Mouse (Mus musculus) erythroblast, embryonic 14.5 days (primary cell): Measurements from ENCODE around the gene Crym. TPM values are rescaled to one million over a fixed set of nuclear protein-coding genes. Genes with fewer than 3 reads are reported as not detected.

Experiments
- H3K27me3 ChIP-seq: 2 replicates; pipeline ENCODE4 v1.6.1; 2012; ENCODE audit warnings: inconsistent platforms; ENCODE audit not compliant: control insufficient read depth
- H3K36me3 ChIP-seq: 2 replicates; pipeline ENCODE4 v1.6.1; 2012; ENCODE audit warnings: mild to moderate bottlenecking, inconsistent platforms; ENCODE audit not compliant: control insufficient read depth
- H3K4me1 ChIP-seq: 2 replicates; pipeline ENCODE4 v1.6.1; 2012; ENCODE audit warnings: inconsistent platforms; ENCODE audit not compliant: control insufficient read depth
- H3K4me3 ChIP-seq: replicated peaks from 2 replicates; pipeline ENCODE3; 2012; ENCODE audit warnings: moderate library complexity, mild to moderate bottlenecking, inconsistent platforms
- H3K9me3 ChIP-seq: 2 replicates; pipeline ENCODE4 v1.6.1; 2012; ENCODE audit warnings: low read length, inconsistent platforms, mixed read lengths; ENCODE audit not compliant: control insufficient read depth
- GATA1 ChIP-seq: IDR thresholded peaks from 2 replicates; pipeline ENCODE4 v1.6.1; 2012; ENCODE audit warnings: low read length, inconsistent platforms, mixed read lengths
- TAL1 ChIP-seq: IDR thresholded peaks from 3 replicates; pipeline ENCODE4 v1.6.1; 2012; ENCODE audit warnings: low read length, inconsistent platforms, mixed read lengths
- polyA plus RNA-seq: library from polyadenylated mRNA; stranded (reverse); fragments of >175 nt; gene quantifications from 2 replicates; pipeline ENCODE4 v1.2.3, GENCODE M21; 2012

Crym gene
- polyA plus RNA-seq = not detected in 2 replicates

DNA sequence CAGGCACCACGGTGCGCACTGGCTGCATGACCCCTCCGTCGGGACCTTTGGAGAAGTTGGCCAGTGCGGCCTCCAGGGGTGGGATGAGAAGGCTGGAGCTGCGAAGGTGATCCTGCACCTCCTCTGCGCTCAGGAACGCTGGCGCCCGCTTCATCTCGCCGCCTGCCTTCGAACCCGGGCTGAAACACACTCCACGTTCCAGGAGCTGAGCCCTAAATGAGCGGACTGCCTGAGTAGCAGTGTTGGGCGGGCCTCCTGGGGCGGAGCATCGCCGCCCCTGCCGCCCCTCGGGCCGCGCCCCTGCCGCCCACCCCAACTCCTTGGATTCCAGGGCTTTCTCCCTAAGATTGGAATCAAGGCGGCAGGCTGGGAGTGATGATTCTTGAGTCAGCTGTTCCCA is at the start of gene Crym:
TSS of gene Crym (minus strand) at position 341 of the 400 bp plus-strand sequence.
- no peaks in the 10 kb centered on the region for H3K4me1 ChIP-seq
- no peaks in the 10 kb centered on the region for H3K9me3 ChIP-seq
- TF ChIP-seq TAL1 (no peak), GATA1 (no peak)
- H3K36me3 ChIP-seq = no peaks in the 10 kb centered on the region
- no peak within 1 kb of the TSS for H3K4me3 ChIP-seq
- H3K27me3 ChIP-seq = peaks cover 12% of the 10 kb centered on the region

DNA sequence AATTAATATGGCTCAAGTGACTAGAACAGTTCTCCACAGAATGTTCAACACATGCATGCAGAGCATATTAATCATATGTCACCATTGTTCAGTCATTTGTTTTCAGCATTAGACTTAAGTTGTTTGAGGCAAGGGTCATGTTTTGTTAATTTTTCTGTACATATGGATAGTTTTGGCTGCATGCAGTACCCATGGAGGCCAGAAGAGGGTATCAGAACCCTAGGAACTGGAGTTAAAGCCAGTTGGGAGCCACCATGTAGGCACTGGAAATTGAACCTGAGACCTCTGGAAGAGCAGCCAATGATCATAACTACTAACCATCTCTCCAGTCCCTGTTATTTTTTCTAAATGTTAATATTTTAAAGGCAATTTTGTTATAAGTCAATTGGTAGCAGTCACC is 39.2 kb upstream of the Crym start:
- Histone ChIP-seq H3K4me3 (no peak overlapping the region), H3K36me3 (no peaks in the 10 kb centered on the region), H3K4me1 (no peaks in the 10 kb centered on the region), H3K9me3 (no peaks in the 10 kb centered on the region; the same call in 1 of the 2 replicates), H3K27me3 (no peaks in the 10 kb centered on the region)
- TF ChIP-seq TAL1 (no peak), GATA1 (no peak)

DNA sequence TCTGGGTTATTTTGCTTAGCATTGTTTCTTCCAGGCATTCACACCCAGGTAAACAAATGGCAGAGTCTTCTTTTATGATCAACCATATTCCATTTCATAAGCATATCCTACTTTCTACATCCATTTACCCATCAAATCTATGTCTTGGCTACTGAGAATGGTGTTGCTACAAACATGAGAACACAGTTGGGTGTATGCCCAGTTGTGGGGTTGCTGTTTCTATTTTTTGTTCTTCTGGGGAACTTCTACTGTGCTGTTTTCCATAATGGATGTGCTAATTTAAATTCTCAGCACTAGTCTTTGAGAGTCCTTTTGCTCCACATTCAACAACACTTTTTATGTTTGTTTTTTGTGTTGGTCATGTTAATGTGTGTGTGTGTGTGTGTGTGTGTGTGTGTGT is 26.6 kb upstream of the Crym start:
- Histone ChIP-seq H3K4me3 (no peak overlapping the region), H3K9me3 (no peaks in the 10 kb centered on the region), H3K4me1 (no peaks in the 10 kb centered on the region), H3K27me3 (no peaks in the 10 kb centered on the region), H3K36me3 (no peaks in the 10 kb centered on the region)
- TF ChIP-seq GATA1 (no peak), TAL1 (no peak)

DNA sequence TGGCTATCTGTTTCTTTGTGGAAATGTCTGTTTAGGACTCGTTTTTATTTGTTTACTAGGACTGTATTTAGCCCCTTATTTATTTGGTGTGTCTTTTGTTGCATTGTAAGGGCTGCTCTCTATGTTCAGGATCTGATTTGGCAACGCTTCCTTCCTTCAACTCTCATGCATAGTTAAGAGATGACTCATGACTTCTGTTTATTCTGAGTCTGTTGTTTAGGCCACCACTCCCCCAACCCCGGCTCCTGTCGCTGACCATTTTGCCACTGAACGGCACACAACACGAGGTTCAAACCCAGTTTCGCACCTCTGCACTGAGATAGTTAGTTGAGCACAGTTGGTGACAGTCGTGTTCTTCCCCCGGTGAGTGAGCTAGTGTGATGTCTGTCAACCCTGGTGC is 4.1 kb upstream of the Crym start:
- H3K4me1 ChIP-seq = no peaks in the 10 kb centered on the region
- TF ChIP-seq TAL1 (no peak), GATA1 (no peak)
- H3K9me3 ChIP-seq = no peaks in the 10 kb centered on the region
- H3K36me3 ChIP-seq = no peaks in the 10 kb centered on the region
- peaks cover 10% of the 10 kb centered on the region for H3K27me3 ChIP-seq
- H3K4me3 ChIP-seq = no peak overlapping the region

DNA sequence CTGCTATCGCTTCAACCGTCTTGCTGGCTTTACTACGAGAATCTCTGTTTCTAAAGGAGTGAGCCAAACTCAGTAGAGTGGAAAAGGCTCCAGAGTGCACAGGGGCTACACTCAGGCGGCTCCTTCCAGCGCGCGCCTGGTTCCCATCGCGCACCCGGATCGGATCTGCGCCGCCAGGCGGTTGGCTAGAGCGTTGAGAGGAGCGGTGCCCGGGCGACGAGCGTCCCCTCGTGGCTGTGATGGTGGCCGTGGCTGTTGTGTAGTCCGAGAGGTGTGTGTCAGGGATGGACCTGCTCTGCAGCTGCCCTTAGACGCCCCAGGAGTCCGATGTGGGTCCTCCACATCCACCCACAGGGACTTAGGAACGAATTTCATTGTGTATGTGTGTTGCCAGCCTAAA is 1.9 kb upstream of the Crym start, which contains the start of gene Abca14:
TSS of gene Abca14 (plus strand) at position 173 of the 400 bp plus-strand sequence.
- peaks cover 12% of the 10 kb centered on the region for H3K27me3 ChIP-seq
- no peaks in the 10 kb centered on the region for H3K4me1 ChIP-seq
- TF ChIP-seq GATA1 (no peak), TAL1 (no peak)
- H3K36me3 ChIP-seq = no peaks in the 10 kb centered on the region
- no peaks in the 10 kb centered on the region for H3K9me3 ChIP-seq
- no peak within 1 kb of the TSS for H3K4me3 ChIP-seq

DNA sequence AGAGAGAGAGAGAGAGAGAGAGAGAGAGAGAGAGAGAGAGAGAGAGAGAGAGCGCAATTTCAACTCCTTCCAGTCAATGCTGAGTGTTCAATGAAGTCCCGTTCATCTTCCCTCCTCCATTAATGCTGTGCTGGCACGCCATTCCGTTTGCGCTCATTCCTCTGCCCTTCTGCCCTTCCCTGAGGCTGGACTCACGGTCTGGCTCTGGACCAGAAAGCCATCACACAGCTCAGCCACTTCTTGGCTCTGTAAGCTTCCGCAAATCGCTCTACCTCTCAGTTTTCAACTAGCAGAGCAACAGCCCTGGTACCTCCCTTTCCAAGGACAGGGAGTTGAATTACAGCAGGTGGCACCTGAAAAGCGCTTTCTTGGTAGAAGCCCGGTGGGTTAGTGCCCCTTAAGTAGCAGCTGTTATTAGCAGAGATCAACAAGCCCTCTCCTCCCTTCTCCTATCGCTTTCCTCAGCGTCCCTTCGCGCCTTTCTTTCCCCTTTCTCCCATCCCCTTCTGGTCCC is 623 bp downstream of the Crym start:
- Histone ChIP-seq H3K4me1 (no peaks in the 10 kb centered on the region), H3K9me3 (no peaks in the 10 kb centered on the region), H3K4me3 (no peak overlapping the region), H3K36me3 (no peaks in the 10 kb centered on the region), H3K27me3 (peaks cover 12% of the 10 kb centered on the region)
- TF ChIP-seq GATA1 = no peak
- no peak for TF ChIP-seq TAL1

DNA sequence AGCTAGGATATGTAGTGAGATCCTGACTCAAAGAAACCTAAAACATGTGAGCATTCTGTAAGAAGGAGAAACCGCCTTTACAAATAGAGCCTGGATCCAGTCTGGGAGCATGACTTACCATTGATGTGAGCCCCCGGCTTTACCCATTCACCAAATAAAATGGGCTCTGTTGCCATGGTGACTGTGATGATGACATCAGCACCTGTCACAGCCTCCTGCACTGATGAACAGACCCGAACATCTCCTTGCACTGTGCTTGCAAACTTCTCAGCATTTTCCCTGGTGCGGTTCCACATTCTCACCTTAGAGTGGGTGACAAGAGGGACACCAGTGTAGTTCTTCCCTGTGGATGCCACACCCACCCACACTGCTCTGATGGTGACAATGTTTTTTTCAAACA is 6.7 kb downstream of the Crym start:
- no peaks in the 10 kb centered on the region for H3K27me3 ChIP-seq
- no peak overlapping the region for H3K4me3 ChIP-seq
- H3K9me3 ChIP-seq = no peaks in the 10 kb centered on the region
- H3K36me3 ChIP-seq = no peaks in the 10 kb centered on the region
- H3K4me1 ChIP-seq = no peaks in the 10 kb centered on the region
- TF ChIP-seq TAL1 (no peak), GATA1 (no peak)

DNA sequence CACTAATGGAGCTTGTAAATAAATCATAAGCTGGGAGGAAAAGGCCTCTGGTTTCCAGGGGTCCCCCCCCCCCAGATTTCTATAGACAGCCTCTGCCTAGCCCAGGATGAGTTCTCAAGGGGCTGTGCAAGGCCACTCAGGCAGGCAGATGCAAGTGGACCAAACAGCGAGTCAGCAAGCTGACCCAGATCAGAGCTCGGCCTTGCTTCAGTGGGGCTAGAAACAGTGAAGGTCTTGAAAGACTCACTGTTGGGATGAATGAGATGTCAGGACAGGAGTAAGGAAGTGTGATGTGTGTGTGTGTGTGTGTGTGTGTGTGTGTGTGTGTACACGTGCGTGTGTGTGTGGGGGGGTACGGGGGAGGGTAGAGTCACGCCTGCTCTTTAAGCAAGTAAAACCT is 9.1 kb downstream of the Crym start:
- no peaks in the 10 kb centered on the region for H3K27me3 ChIP-seq
- H3K4me1 ChIP-seq = no peaks in the 10 kb centered on the region
- TF ChIP-seq GATA1 = no peak
- TF ChIP-seq TAL1 = no peak

DNA sequence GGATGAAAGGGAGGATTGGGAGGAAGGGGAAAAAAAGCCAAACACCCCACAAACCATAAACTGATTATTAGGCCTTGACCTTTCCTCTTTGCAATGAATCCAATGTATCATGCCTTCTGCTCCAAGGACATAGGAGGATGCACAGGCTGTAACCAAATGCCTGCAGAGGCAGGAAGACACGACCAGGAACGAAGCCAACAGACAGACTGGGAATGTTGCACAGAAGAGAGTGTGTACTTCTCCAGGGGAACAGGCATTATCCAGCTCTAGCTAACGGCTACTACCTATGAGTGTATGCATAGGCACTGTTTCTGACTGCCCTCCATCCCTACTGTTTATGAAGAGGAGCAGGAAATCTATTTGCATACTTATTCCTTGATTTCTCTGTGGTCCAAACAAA is 9.7 kb downstream of the Crym start:
- Histone ChIP-seq H3K4me1 (no peaks in the 10 kb centered on the region), H3K36me3 (no peaks in the 10 kb centered on the region), H3K9me3 (no peaks in the 10 kb centered on the region), H3K4me3 (no peak overlapping the region), H3K27me3 (no peaks in the 10 kb centered on the region)
- no peak for TF ChIP-seq TAL1
- no peak for TF ChIP-seq GATA1

More for the DNA sequence above, 9.1 kb downstream of the Crym start:
- H3K4me3 ChIP-seq = no peak overlapping the region
- H3K36me3 ChIP-seq = no peaks in the 10 kb centered on the region
- H3K9me3 ChIP-seq = no peaks in the 10 kb centered on the region

DNA sequence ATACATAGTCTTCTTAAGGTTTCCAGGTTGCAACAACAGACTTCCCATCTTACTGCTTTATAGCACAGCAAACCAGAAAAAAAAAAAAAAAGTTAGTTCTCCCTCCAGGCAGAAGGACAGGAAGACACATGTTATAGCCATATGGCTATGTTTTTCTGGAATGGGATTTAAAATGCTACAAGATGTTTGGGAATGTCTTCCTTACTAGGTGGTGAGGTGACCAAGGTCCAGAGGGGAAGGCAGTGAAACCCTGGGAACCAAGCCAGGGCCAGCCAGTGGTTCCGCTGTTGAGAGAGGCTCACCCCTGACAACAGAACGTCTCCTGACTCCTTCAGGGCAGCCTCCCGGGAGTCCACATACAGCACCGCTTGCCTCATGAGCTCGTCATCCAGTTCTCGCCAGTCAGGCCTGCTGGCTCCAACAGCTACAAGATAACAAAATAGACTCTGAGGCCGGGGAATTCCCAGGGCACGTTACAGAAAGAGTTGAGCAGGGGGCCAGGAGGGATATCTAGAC is 11.7 kb downstream of the Crym start:
- Histone ChIP-seq H3K36me3 (no peaks in the 10 kb centered on the region), H3K4me3 (no peak overlapping the region), H3K4me1 (no peaks in the 10 kb centered on the region), H3K27me3 (no peaks in the 10 kb centered on the region), H3K9me3 (no peaks in the 10 kb centered on the region)
- TF ChIP-seq TAL1 (no peak), GATA1 (no peak)
